ENCODE assay signal across 8 mouse cellular contexts in genomic region chr7:78910336-78911098, GRCm38 (mm10). TPM values are rescaled to one million over a fixed set of nuclear protein-coding genes. Genes with fewer than 3 reads are reported as not detected.
DNase-seq lines count a peak whose midpoint lies in the region; ATAC-seq and TF ChIP-seq lines count a peak whose summit lies in the region.

No protein-coding gene starts in this region.

- WGBS in neural tube, embryonic 12.5 days, result 41% methylated on average over 6 of the region's 6 CpGs
- WGBS in neural tube, embryonic 15.5 days, result 39% methylated on average over 6 of the region's 6 CpGs
- 35% methylated on average over 6 of the region's 6 CpGs for WGBS in hindbrain, postnatal 0 days
- WGBS in small intestine, adult 2 months, result 41% methylated on average over 6 of the region's 6 CpGs
- WGBS in heart, embryonic 12.5 days, result 47% methylated on average over 6 of the region's 6 CpGs

- peak; percentile 29 for DNase-seq in embryo, embryonic 11 days
- no peak for DNase-seq in embryo, embryonic 10 days (ENCODE audit: low spot score)
- peak; percentile 42 for DNase-seq in hindbrain, postnatal 0 days (ENCODE audit: low spot score)
- DNase-seq in cerebellum, adult 11 months, result no peak

- peaks cover 26% of the 10 kb centered on the region for H3K4me1 ChIP-seq in neural tube, embryonic 12.5 days
- peaks cover 17% of the 10 kb centered on the region; the same call in 1 of the 2 replicates for H3K4me1 ChIP-seq in neural tube, embryonic 15.5 days
- H3K4me1 ChIP-seq in hindbrain, postnatal 0 days (ENCODE audit: insufficient read depth, low read length), result peaks cover 11% of the 10 kb centered on the region
- H3K4me1 ChIP-seq in small intestine, adult 2 months (ENCODE audit: control insufficient read depth, insufficient read depth, insufficient read length, low read length), result peaks cover 9% of the 10 kb centered on the region
- peaks cover 21% of the 10 kb centered on the region for H3K4me1 ChIP-seq in heart, embryonic 12.5 days (replicated peaks)

- ATAC-seq in neural tube, embryonic 12.5 days (ENCODE audit: low FRiP score, low read depth), result peak; percentile 43; the same call in 1 of the 2 replicates
- ATAC-seq in neural tube, embryonic 15.5 days (ENCODE audit: low FRiP score), result no peak
- ATAC-seq in hindbrain, postnatal 0 days, result no peak
- no peak for ATAC-seq in heart, embryonic 12.5 days (ENCODE audit: insufficient number of reproducible peaks, low FRiP score)

- no peak for TF ChIP-seq POLR2A in small intestine, adult 2 months (IDR thresholded peaks at IDR 0.05; ENCODE audit: low read depth, low read length)

- no peak overlapping the region for H3K27ac ChIP-seq in neural tube, embryonic 12.5 days
- H3K27ac ChIP-seq in neural tube, embryonic 15.5 days (replicated peaks), result no peak overlapping the region
- no peak overlapping the region for H3K27ac ChIP-seq in hindbrain, postnatal 0 days
- H3K27ac ChIP-seq in small intestine, adult 2 months (ENCODE audit: insufficient read depth, low read depth, low read length), result no peak overlapping the region
- H3K27ac ChIP-seq in heart, embryonic 12.5 days (ENCODE audit: poor library complexity, severe bottlenecking), result no peak overlapping the region

- peaks cover 22% of the 10 kb centered on the region for H3K36me3 ChIP-seq in neural tube, embryonic 12.5 days
- peaks cover 19% of the 10 kb centered on the region for H3K36me3 ChIP-seq in neural tube, embryonic 15.5 days
- no peaks in the 10 kb centered on the region; the same call in 1 of the 2 replicates for H3K36me3 ChIP-seq in hindbrain, postnatal 0 days (ENCODE audit: insufficient read depth, low read length)
- H3K36me3 ChIP-seq in small intestine, adult 2 months (ENCODE audit: control insufficient read depth, insufficient read depth, low read length), result peaks cover 12% of the 10 kb centered on the region
- peaks cover 24% of the 10 kb centered on the region for H3K36me3 ChIP-seq in heart, embryonic 12.5 days

- H3K4me3 ChIP-seq in neural tube, embryonic 12.5 days, result no peak overlapping the region
- H3K4me3 ChIP-seq in neural tube, embryonic 15.5 days (replicated peaks), result no peak overlapping the region
- H3K4me3 ChIP-seq in hindbrain, postnatal 0 days (ENCODE audit: low read length), result no peak overlapping the region
- no peak overlapping the region for H3K4me3 ChIP-seq in small intestine, adult 2 months (ENCODE audit: low read depth, low read length)
- H3K4me3 ChIP-seq in heart, embryonic 12.5 days, result no peak overlapping the region

- peak; percentile 46 for TF ChIP-seq CTCF in hindbrain, postnatal 0 days (IDR thresholded peaks at IDR 0.05; ENCODE audit: low read depth)
- TF ChIP-seq CTCF in small intestine, adult 2 months (IDR thresholded peaks at IDR 0.05; ENCODE audit: extremely low read depth, insufficient read length, insufficient replicate concordance, low read depth, low read length), result peak; percentile 17; the same call in 1 of the 2 replicates

- no peak overlapping the region for H3K9ac ChIP-seq in neural tube, embryonic 12.5 days
- H3K9ac ChIP-seq in neural tube, embryonic 15.5 days (replicated peaks), result no peak overlapping the region
- H3K9ac ChIP-seq in hindbrain, postnatal 0 days (replicated peaks; ENCODE audit: low read length), result no peak overlapping the region
- H3K9ac ChIP-seq in heart, embryonic 12.5 days, result no peak overlapping the region

- no peaks in the 10 kb centered on the region for H3K27me3 ChIP-seq in neural tube, embryonic 12.5 days (replicated peaks)
- no peaks in the 10 kb centered on the region for H3K27me3 ChIP-seq in neural tube, embryonic 15.5 days (replicated peaks)
- no peaks in the 10 kb centered on the region for H3K27me3 ChIP-seq in hindbrain, postnatal 0 days (ENCODE audit: insufficient read depth, low read length)
- no peaks in the 10 kb centered on the region for H3K27me3 ChIP-seq in small intestine, adult 2 months (ENCODE audit: control insufficient read depth, insufficient read depth, low read length)
- no peaks in the 10 kb centered on the region for H3K27me3 ChIP-seq in heart, embryonic 12.5 days (replicated peaks)

- no peaks in the 10 kb centered on the region for H3K9me3 ChIP-seq in neural tube, embryonic 12.5 days
- H3K9me3 ChIP-seq in neural tube, embryonic 15.5 days (replicated peaks), result no peaks in the 10 kb centered on the region
- H3K9me3 ChIP-seq in hindbrain, postnatal 0 days (ENCODE audit: low read length), result no peaks in the 10 kb centered on the region
- H3K9me3 ChIP-seq in heart, embryonic 12.5 days (replicated peaks), result no peaks in the 10 kb centered on the region

- no peak overlapping the region for H3K4me2 ChIP-seq in neural tube, embryonic 12.5 days (replicated peaks)
- H3K4me2 ChIP-seq in neural tube, embryonic 15.5 days, result no peak overlapping the region
- H3K4me2 ChIP-seq in hindbrain, postnatal 0 days (ENCODE audit: low read depth, low read length), result no peak overlapping the region
- no peak overlapping the region for H3K4me2 ChIP-seq in heart, embryonic 12.5 days

RNA-seq across cellular contexts. Expression of gene Isg20, which starts 2.7 kb away (rescaled TPM):
- 0.38 and 0.41 TPM in 2 replicates for polyA plus RNA-seq in neural tube, embryonic 12.5 days (2016; fragmentation: Nextera tagmentation; extraction: Ambion mirVana)
- 1.3 and 10.5 TPM in 2 replicates for polyA plus RNA-seq in neural tube, embryonic 15.5 days (2015; fragmentation: Nextera tagmentation; extraction: Ambion mirVana)
- 2.0 and 4.1 TPM in 2 replicates for total RNA-seq in hindbrain, postnatal 0 days (2014; rRNA removed)
- polyA plus RNA-seq in hindbrain, postnatal 0 days (2015; fragmentation: Nextera tagmentation; extraction: Ambion mirVana), result 0.76 and 1.3 TPM in 2 replicates
- 22.3 and 23.8 TPM in 2 replicates for polyA plus RNA-seq in small intestine, adult 2 months (2012; rRNA removed)
- polyA plus RNA-seq in heart, embryonic 12.5 days (2016; fragmentation: Nextera tagmentation; extraction: Ambion mirVana), result 0.63 and 0.72 TPM in 2 replicates

RNA-seq across cellular contexts. Expression of gene Aen, which starts 14.9 kb away (rescaled TPM):
- polyA plus RNA-seq in neural tube, embryonic 12.5 days (2016; fragmentation: Nextera tagmentation; extraction: Ambion mirVana), result 47.6 and 48.0 TPM in 2 replicates
- 55.7 and 58.6 TPM in 2 replicates for polyA plus RNA-seq in neural tube, embryonic 15.5 days (2015; fragmentation: Nextera tagmentation; extraction: Ambion mirVana)
- 36.6 and 43.0 TPM in 2 replicates for total RNA-seq in hindbrain, postnatal 0 days (2014; rRNA removed)
- 49.3 and 54.4 TPM in 2 replicates for polyA plus RNA-seq in hindbrain, postnatal 0 days (2015; fragmentation: Nextera tagmentation; extraction: Ambion mirVana)
- 7.7 and 8.7 TPM in 2 replicates for polyA plus RNA-seq in small intestine, adult 2 months (2012; rRNA removed)
- 34.2 and 36.3 TPM in 2 replicates for polyA plus RNA-seq in heart, embryonic 12.5 days (2016; fragmentation: Nextera tagmentation; extraction: Ambion mirVana)

Comparison
In these comparisons a context has a peak if more than half of its experiments do, and no peak if none do; other contexts are left out.
1. DNase-seq: peak in embryo, embryonic 11 days (single experiment) and hindbrain, postnatal 0 days (single experiment); none in embryo, embryonic 10 days (single experiment) and cerebellum, adult 11 months (single experiment).